Mouse (Mus musculus) gastrocnemius, adult 2 months (tissue): ENCODE data around the gene Prm2. TPM values are rescaled to one million over a fixed set of nuclear protein-coding genes. Genes with fewer than 3 reads are reported as not detected.
"Not testable (repeated sequence)": the region's sequence is repeated elsewhere in the genome, so short reads cannot be mapped to it uniquely, and the experiment has no call there.

Source experiments
- DNase-seq: peaks from one replicate; pipeline ENCODE4 v3.0.0; 2022
- H3K27ac ChIP-seq: fragments of 200-600 bp; 2 replicates; pipeline ENCODE4 v1.8.1; 2022; ENCODE audit warnings: mild to moderate bottlenecking
- H3K4me3 ChIP-seq: fragments of 200-600 bp; 2 replicates; pipeline ENCODE4 v1.8.1; 2022; ENCODE audit warnings: mild to moderate bottlenecking, moderate library complexity
- CTCF ChIP-seq: fragments of 200-600 bp; IDR thresholded peaks from 2 replicates; pipeline ENCODE4 v1.8.1; 2022; ENCODE audit warnings: antibody characterized with exemption, mild to moderate bottlenecking, moderate library complexity
- intact Hi-C: fragments of 180-260 bp; cut with DNase I; formaldehyde crosslinking; loops from one replicate; pipeline ENCODE4 v1.15.1; 2025
- total RNA-seq, 2 experiments: library from RNA; stranded (reverse); gene quantifications; 2 replicates each; pipeline ENCODE4 v1.2.3; 2021

The Prm2 gene
- total RNA-seq, 2 experiments from 2014 or later, result not detected

DNA sequence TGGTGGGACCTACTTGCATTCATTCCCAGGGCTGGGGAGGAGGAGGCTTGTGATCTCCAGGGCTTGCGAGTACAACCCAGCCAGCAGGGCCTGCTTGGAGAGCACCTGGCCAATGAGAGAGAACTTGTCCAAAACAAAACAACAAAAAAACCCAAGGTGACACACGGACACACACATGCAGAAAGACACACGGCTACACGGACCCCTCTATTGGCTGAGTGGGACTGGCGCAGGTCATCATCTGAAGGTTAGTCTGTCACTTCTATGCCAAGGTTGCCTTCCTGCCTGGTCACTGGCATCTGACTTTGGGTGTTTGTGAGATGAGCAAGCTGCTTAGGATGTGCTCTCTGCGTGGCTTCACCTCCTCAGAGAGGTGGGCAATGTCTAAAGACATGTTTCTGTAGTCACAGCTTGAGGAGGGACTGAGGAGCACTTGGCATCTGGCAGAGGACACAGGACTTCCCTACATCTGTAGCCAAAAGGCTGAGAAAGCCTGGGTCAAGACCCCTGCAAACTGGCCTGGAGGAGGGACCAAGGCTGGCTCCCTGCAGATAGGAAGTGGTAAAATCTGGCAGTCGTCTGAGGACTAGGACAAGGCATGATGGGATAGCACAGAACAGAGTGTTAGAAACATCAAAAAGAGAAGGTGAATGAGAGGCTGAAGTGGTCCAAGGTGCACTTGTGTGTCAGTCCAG, 32.0 kb upstream of the Prm2 start:
- intact Hi-C loops, result no loop called here
- no peak for DNase-seq
- Histone ChIP-seq H3K27ac (no peak overlapping the region), H3K4me3 (no peak overlapping the region)
- TF ChIP-seq CTCF, result no peak

DNA sequence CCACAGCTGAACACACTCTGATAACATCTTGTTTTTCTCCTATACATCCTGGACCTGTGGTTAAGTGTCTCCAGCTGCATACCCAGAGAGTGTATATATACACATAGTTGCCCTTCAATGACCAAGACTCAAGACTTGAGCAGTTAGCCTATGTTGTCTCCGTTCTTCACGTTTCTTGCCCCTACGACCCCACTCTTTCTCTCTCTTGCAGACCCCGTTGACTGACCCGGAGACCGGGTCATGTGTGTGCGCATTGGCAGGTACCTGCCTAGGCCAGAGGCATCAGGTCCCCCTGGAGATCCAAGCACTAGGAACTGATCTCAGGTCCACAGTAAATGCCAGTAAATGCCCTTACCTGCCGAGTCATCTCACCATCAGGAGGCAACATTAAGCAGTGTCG, 31.3 kb upstream of the Prm2 start:
- Histone ChIP-seq H3K4me3 (no peak overlapping the region), H3K27ac (no peak overlapping the region)
- DNase-seq, result no peak
- intact Hi-C loops, result no loop called here
- no peak for TF ChIP-seq CTCF

DNA sequence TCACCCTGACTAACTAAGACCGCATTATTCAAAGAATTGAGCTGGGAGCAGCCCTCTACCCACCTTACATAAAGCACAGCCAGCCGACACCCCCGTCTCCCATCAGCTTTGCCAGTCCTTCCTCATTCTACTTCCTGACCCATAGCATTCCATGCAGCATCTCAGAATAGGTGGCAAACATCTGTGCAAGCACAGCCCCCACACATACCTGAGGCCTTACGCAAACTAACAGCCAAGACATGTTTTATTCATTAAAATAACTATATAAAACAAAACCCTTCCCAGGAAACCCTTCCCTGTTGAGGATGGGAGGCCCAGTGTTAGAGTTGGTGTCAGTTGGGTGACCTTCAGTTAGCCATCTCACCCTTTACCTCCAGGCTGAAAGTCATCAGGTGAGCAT, 29.9 kb upstream of the Prm2 start:
- no peak overlapping the region for H3K4me3 ChIP-seq
- DNase-seq, result no peak
- intact Hi-C loops, result no loop called here
- TF ChIP-seq CTCF, result no peak
- H3K27ac ChIP-seq, result no peak overlapping the region

GRCm38 (mm10) chr16:10824536-10824935, 28.6 kb upstream of the Prm2 start:
- no peak for DNase-seq
- no peak overlapping the region for H3K4me3 ChIP-seq
- intact Hi-C loops, result no loop called here
- no peak overlapping the region for H3K27ac ChIP-seq
- TF ChIP-seq CTCF, result no peak

GRCm38 (mm10) chr16:10821387-10821786, 25.5 kb upstream of the Prm2 start:
- no peak for TF ChIP-seq CTCF
- intact Hi-C loops, result no loop called here
- H3K4me3 ChIP-seq, result no peak overlapping the region
- no peak for DNase-seq
- no peak overlapping the region for H3K27ac ChIP-seq

- TF ChIP-seq CTCF, result no peak
- Histone ChIP-seq H3K27ac (no peak overlapping the region), H3K4me3 (no peak overlapping the region)
- DNase-seq, result peak; percentile 48
- intact Hi-C loops, result no loop called here
These were observed 24.0 kb upstream of the Prm2 start for GRCm38 (mm10) chr16:10819966-10820365.

- no peak for TF ChIP-seq CTCF
- Histone ChIP-seq H3K27ac (no peak overlapping the region), H3K4me3 (no peak overlapping the region)
- no peak for DNase-seq
- intact Hi-C loops, result no loop called here
These were observed 22.7 kb upstream of the Prm2 start for GRCm38 (mm10) chr16:10818579-10819135.

DNA sequence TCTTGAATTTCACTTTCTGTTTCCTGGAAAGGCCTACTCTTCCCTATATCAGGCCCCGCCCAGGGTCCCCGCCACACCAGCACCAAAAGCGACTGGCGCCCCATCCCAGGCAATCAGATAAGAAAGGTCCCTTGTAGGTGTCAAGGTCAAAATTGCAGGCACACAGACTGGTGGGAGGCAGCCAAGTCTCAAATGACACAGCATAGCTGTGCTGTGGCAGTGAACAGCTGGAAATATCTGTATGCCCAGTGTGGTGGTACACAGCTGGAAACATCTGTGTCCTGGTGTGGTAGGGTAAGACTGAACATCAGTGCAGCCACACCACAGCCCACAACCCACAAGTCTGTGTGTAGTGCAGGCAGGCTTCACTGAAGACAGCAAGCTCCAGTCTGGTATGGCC, 18.9 kb upstream of the Prm2 start:
- intact Hi-C loops, result no loop called here
- H3K4me3 ChIP-seq, result no peak overlapping the region
- DNase-seq, result no peak
- TF ChIP-seq CTCF, result no peak
- no peak overlapping the region for H3K27ac ChIP-seq

DNA sequence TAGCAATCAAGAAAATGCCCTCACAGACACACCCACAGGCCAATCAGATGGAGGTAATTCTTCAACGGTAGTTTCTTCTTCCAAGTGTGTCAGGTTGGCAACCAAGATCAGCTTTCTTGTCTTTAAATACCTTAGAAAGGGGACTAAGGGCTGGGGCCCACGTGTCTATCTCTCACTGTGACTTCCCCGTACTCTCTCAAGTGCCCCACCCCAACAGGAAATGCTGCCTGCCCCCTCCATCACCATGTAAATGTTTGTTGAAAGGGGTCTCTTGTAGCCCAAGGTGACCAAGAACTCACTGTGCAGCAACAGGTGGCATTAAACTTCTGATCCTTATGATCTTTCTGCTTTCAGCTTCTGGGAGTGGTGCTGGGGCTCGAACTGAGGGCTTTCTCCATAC, 17.8 kb upstream of the Prm2 start:
- TF ChIP-seq CTCF, result no peak
- Histone ChIP-seq H3K4me3 (no peak overlapping the region), H3K27ac (no peak overlapping the region)
- intact Hi-C loops, result no loop called here
- DNase-seq, result no peak

- no peak for TF ChIP-seq CTCF
- Histone ChIP-seq H3K4me3 (no peak within 1 kb of the TSS), H3K27ac (no peak within 1 kb of the TSS)
- no peak for DNase-seq
- intact Hi-C loops, result no loop called here
These were observed 17.0 kb upstream of the Prm2 start, which contains the start of gene Gm11172 for GRCm38 (mm10) chr16:10812865-10813371. Gene Gm11172, plus strand, starts transcription at chr16:10812915.

- intact Hi-C loops, result loop anchor here (2.0 kb wide), 1 partner anchor 16 kb away; no protein-coding TSS in a partner anchor
These were observed 14.4 kb upstream of the Prm2 start for GRCm38 (mm10) chr16:10810376-10810775.

GRCm38 (mm10) chr16:10805789-10806527, 10.0 kb upstream of the Prm2 start, which contains the start of gene Prm1:
Gene Prm1, minus strand, starts transcription at chr16:10805839.
- no peak for DNase-seq
- intact Hi-C loops, result no loop called here
- no peak within 1 kb of the TSS for H3K4me3 ChIP-seq
- no peak for TF ChIP-seq CTCF
- H3K27ac ChIP-seq, result no peak within 1 kb of the TSS

More at GRCm38 (mm10) chr16:10810376-10810775, 14.4 kb upstream of the Prm2 start:
- Histone ChIP-seq H3K4me3 (no peak overlapping the region), H3K27ac (no peak overlapping the region)
- no peak for TF ChIP-seq CTCF
- DNase-seq, result no peak

GRCm38 (mm10) chr16:10802420-10802819, 6.5 kb upstream of the Prm2 start:
- H3K4me3 ChIP-seq, DNase-seq, H3K27ac ChIP-seq, intact Hi-C loops: not testable (repeated sequence)
